Mouse (Mus musculus): ENCODE data around the gene Gm17622.

DNA sequence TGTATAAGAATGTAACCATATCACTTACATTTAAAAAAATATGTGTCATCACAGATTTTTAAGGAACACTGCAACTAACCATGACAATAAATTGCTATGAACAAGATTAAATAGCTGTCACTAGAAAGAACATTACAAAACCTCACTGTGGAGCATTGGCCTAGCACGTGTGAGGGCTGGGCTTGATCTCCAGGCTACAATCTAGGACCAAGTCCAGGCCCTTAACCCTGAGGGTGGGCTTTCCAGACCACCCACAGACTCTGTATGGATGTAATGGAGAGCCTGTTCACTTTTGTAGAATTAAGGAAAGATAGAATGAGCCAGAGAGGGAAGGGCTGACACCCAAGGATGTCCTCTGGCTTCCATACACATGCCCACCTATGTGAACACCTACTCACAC lies 27.9 kb upstream of the Gm17622 start:
- TF ChIP-seq CTCF (IDR thresholded peaks at IDR 0.05; ENCODE audit: borderline replicate concordance, insufficient read depth, low read length): no peak
- TF ChIP-seq POLR2A (IDR thresholded peaks at IDR 0.05; ENCODE audit: low read depth, low read length): no peak

Data from embryonic fibroblast, embryonic 13.5 days (primary cell).